In the genomic region with DNA sequence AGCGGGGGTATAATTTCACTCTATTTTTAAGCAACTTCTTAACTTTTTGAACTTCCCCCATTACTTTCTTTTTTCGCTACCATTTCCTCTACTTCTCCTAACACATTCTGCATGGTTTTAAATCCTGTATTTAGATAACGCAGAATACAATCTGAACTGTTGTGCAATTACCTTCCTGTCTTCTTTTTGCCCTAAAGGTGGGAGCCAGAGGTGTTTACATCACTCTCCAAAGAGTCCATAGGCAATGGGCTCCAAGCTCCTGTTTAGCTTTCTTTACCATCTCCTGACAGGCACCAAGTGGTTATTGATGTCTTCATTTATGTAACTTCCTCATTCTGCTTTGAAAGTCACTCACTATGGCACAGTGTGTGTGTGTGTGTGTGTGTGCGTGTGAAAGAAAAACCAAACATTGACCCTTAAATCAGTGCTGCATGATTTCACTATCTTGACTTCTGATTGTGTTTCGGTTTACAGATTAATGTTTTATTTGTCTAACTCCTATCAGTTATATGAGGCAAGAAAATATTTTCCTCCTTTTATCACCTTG, we compare ENCODE assay signal across 21 mouse cellular contexts. TPM values are rescaled to one million over a fixed set of nuclear protein-coding genes. Genes with fewer than 3 reads are reported as not detected.
DNase-seq lines count a peak whose midpoint lies in the region; ATAC-seq lines count a peak whose summit lies in the region.
"Had no signal": no experiment of that assay in that cellular context is flagged by ENCODE, and none has a peak within 500 bp of the region (broad histone marks: within the 10 kb centered on the region; RNA-seq: fewer than 3 reads in every experiment).

No protein-coding gene starts in this region.

- no peak overlapping the region for H3K9ac ChIP-seq in liver, embryonic 11.5 days (ENCODE audit: low read depth, low read length)
- no peak overlapping the region for H3K9ac ChIP-seq in liver, embryonic 12.5 days
- no peak overlapping the region for H3K9ac ChIP-seq in forebrain, embryonic 14.5 days (ENCODE audit: low read length)
- H3K9ac ChIP-seq: forebrain, postnatal 0 days; limb, embryonic 12.5 days; midbrain, embryonic 12.5 days had no signal

- no peak for DNase-seq in liver, embryonic 11.5 days (ENCODE audit: low spot score)
- DNase-seq in B cell, adult 2 months = peak; percentile 58 to 62
- no peak for DNase-seq in forebrain, embryonic 14.5 days (ENCODE audit: low spot score)
- no peak for DNase-seq in heart, adult 8-10 months (ENCODE audit: low spot score)
- no peak for DNase-seq in urinary bladder, postnatal 4 days (ENCODE audit: low spot score in 2 of 2)
- DNase-seq: adrenal gland, postnatal 25 days; cerebellum, adult 9-11 months; embryo, embryonic 11 days; forebrain, postnatal 0 days; gastrocnemius, postnatal 36 days; kidney, adult 18-20 months; lung, postnatal 14 days; thymus, postnatal 4 days had no signal

- H3K27me3 ChIP-seq in liver, embryonic 11.5 days (replicated peaks; ENCODE audit: control insufficient read depth, insufficient read depth, low read length) = no peaks in the 10 kb centered on the region
- H3K27me3 ChIP-seq in liver, embryonic 12.5 days (replicated peaks) = no peaks in the 10 kb centered on the region
- no peaks in the 10 kb centered on the region for H3K27me3 ChIP-seq in forebrain, embryonic 14.5 days (replicated peaks; ENCODE audit: control insufficient read depth, insufficient read depth, low read length)
- H3K27me3 ChIP-seq: limb, embryonic 12.5 days; midbrain, embryonic 12.5 days had no signal

- H3K4me3 ChIP-seq in liver, embryonic 11.5 days (ENCODE audit: low read depth, low read length) = no peak overlapping the region
- H3K4me3 ChIP-seq in liver, embryonic 12.5 days = no peak overlapping the region
- H3K4me3 ChIP-seq in forebrain, embryonic 14.5 days (ENCODE audit: low read depth, low read length) = no peak overlapping the region
- H3K4me3 ChIP-seq: heart, embryonic 10.5 days; limb, embryonic 12.5 days; midbrain, embryonic 12.5 days had no signal

- WGBS in liver, embryonic 11.5 days = 70% methylated on average over 5 of the region's 5 CpGs
- WGBS in liver, embryonic 12.5 days (ENCODE audit: insufficient replicate concordance) = 56% methylated on average over 5 of the region's 5 CpGs
- 91% methylated on average over 5 of the region's 5 CpGs for WGBS in forebrain, embryonic 14.5 days

- H3K4me1 ChIP-seq in liver, embryonic 11.5 days (replicated peaks; ENCODE audit: control insufficient read depth, insufficient read depth, low read length) = peaks cover 15% of the 10 kb centered on the region
- H3K4me1 ChIP-seq in liver, embryonic 12.5 days = peaks cover 19% of the 10 kb centered on the region
- no peaks in the 10 kb centered on the region for H3K4me1 ChIP-seq in forebrain, embryonic 14.5 days (ENCODE audit: control insufficient read depth, insufficient read depth, low read length)
- H3K4me1 ChIP-seq: limb, embryonic 12.5 days; midbrain, embryonic 12.5 days had no signal

- no peak overlapping the region for H3K4me2 ChIP-seq in liver, embryonic 11.5 days
- no peak overlapping the region for H3K4me2 ChIP-seq in liver, embryonic 12.5 days
- H3K4me2 ChIP-seq in forebrain, embryonic 14.5 days (ENCODE audit: low read length) = no peak overlapping the region
- H3K4me2 ChIP-seq: limb, embryonic 12.5 days; midbrain, embryonic 12.5 days had no signal

- ATAC-seq in liver, embryonic 11.5 days (replicated peaks; ENCODE audit: low FRiP score) = no peak
- ATAC-seq in liver, embryonic 12.5 days = no peak
- ATAC-seq in common myeloid progenitor, adult 5-6 weeks (replicated peaks; ENCODE audit: low read depth, poor library complexity, severe bottlenecking) = peak; percentile 45
- ATAC-seq in monocyte, adult 5-6 weeks (replicated peaks; ENCODE audit: insufficient number of reproducible peaks, low FRiP score, low TSS enrichment, poor library complexity, severe bottlenecking) = peak; percentile 71
- no peak for ATAC-seq in forebrain, embryonic 14.5 days
- ATAC-seq: activated CD4-positive, CD25-positive, alpha-beta regulatory T cell, adult 4 months; forebrain, postnatal 0 days had no signal

- no peaks in the 10 kb centered on the region for H3K36me3 ChIP-seq in liver, embryonic 11.5 days (ENCODE audit: control insufficient read depth, insufficient read depth, low read length)
- no peaks in the 10 kb centered on the region for H3K36me3 ChIP-seq in liver, embryonic 12.5 days
- no peaks in the 10 kb centered on the region for H3K36me3 ChIP-seq in forebrain, embryonic 14.5 days (ENCODE audit: control insufficient read depth, insufficient read depth, low read length)
- H3K36me3 ChIP-seq: heart, embryonic 10.5 days; limb, embryonic 12.5 days; midbrain, embryonic 12.5 days had no signal

- H3K9me3 ChIP-seq in liver, embryonic 11.5 days (ENCODE audit: control insufficient read depth, low read length) = no peaks in the 10 kb centered on the region
- no peaks in the 10 kb centered on the region for H3K9me3 ChIP-seq in liver, embryonic 12.5 days (replicated peaks)
- no peaks in the 10 kb centered on the region for H3K9me3 ChIP-seq in forebrain, embryonic 14.5 days (replicated peaks; ENCODE audit: control insufficient read depth, low read length)
- H3K9me3 ChIP-seq: heart, embryonic 10.5 days; limb, embryonic 12.5 days; midbrain, embryonic 12.5 days had no signal

- 0 out of 2 replicates have a peak overlapping the region, but pooled peaks have one; percentile 19 for H3K27ac ChIP-seq in liver, embryonic 11.5 days (ENCODE audit: low read depth, low read length)
- H3K27ac ChIP-seq in liver, embryonic 12.5 days = no peak overlapping the region; the same call in 1 of the 2 replicates
- H3K27ac ChIP-seq in forebrain, embryonic 14.5 days (ENCODE audit: low read depth, low read length) = no peak overlapping the region
- H3K27ac ChIP-seq: heart, embryonic 10.5 days; kidney, postnatal 0 days; limb, embryonic 12.5 days; midbrain, embryonic 12.5 days had no signal

RNA-seq across cellular contexts. Expression of gene Fbxo48, which starts 27.1 kb away (rescaled TPM):
- 3.0 and 3.1 TPM in 2 replicates for polyA plus RNA-seq in liver, embryonic 11.5 days (2014; fragmentation: Nextera tagmentation; extraction: Ambion mirVana)
- 2.5 and 3.2 TPM in 2 replicates for polyA plus RNA-seq in liver, embryonic 12.5 days (2016; fragmentation: Nextera tagmentation; extraction: Ambion mirVana)
- 9.1 and 14.3 TPM in 2 replicates for total RNA-seq in common myeloid progenitor, adult 5-6 weeks (2017)
- 0.32 to 5.6 TPM (median 3.6 TPM) in 3 replicates for total RNA-seq in monocyte, adult 5-6 weeks (2017)
- polyA plus RNA-seq in forebrain, embryonic 14.5 days (2014; fragmentation: Nextera tagmentation; extraction: Ambion mirVana) = 0.77 and 1.6 TPM in 2 replicates
- total RNA-seq in heart, adult 8-10 months (2022) = under 1 TPM; 0.11 to 0.28 (median 0.19) TPM

Comparison
In these comparisons a context has a peak if more than half of its experiments do, and no peak if none do; other contexts are left out.
1. ATAC-seq: peak in common myeloid progenitor, adult 5-6 weeks (single experiment) and monocyte, adult 5-6 weeks (single experiment); none in liver, embryonic 11.5 days (single experiment), liver, embryonic 12.5 days (single experiment) and forebrain, embryonic 14.5 days (single experiment).
2. DNase-seq: peak in B cell, adult 2 months (2 of 2); none in liver, embryonic 11.5 days (single experiment), forebrain, embryonic 14.5 days (single experiment), heart, adult 8-10 months (single experiment) and urinary bladder, postnatal 4 days (0 of 2).